13 mouse cellular contexts compared by ENCODE assay signal in genomic region chr12:111851235-111851634, GRCm38 (mm10). TPM values are rescaled to one million over a fixed set of nuclear protein-coding genes. Genes with fewer than 3 reads are reported as not detected.
DNase-seq lines count a peak whose midpoint lies in the region; ATAC-seq and TF ChIP-seq lines count a peak whose summit lies in the region.
"Had no signal": no experiment of that assay in that cellular context is flagged by ENCODE, and none has a peak within 500 bp of the region (broad histone marks: within the 10 kb centered on the region; RNA-seq: fewer than 3 reads in every experiment).

No protein-coding gene starts in this region.

- TF ChIP-seq CTCF in liver, postnatal 0 days (IDR thresholded peaks at IDR 0.05; ENCODE audit: low read depth) = peak; percentile 59
- peak; percentile 28; the same call in 1 of the 2 replicates for TF ChIP-seq CTCF in G1E (IDR thresholded peaks at IDR 0.05; ENCODE audit: low read depth, low read length)

- no peaks in the 10 kb centered on the region for H3K4me1 ChIP-seq in liver, postnatal 0 days (ENCODE audit: insufficient read depth)
- H3K4me1 ChIP-seq in G1E (ENCODE audit: insufficient read depth, low read depth, low read length) = peaks cover 9% of the 10 kb centered on the region

- no peak for TF ChIP-seq POLR2A in myocyte (IDR thresholded peaks at IDR 0.05; ENCODE audit: insufficient read length, low read depth)

- no peak overlapping the region for H3K4me2 ChIP-seq in liver, postnatal 0 days (ENCODE audit: low read depth, low read length)
- peak overlapping the region; percentile 74 for H3K4me2 ChIP-seq in myocyte (ENCODE audit: low read depth)
- H3K4me2 ChIP-seq: kidney, embryonic 15.5 days had no signal

- H3ac ChIP-seq in myocyte (ENCODE audit: control insufficient read depth, insufficient read length) = no peak overlapping the region

- WGBS in liver, postnatal 0 days (ENCODE audit: insufficient replicate concordance) = 75% methylated on average over 2 of the region's 2 CpGs

- no peak for TF ChIP-seq EP300 in liver, postnatal 0 days (IDR thresholded peaks at IDR 0.05; ENCODE audit: low read depth)

- H3K36me3 ChIP-seq in liver, postnatal 0 days (replicated peaks; ENCODE audit: insufficient read depth, low read length) = no peaks in the 10 kb centered on the region
- H3K36me3 ChIP-seq in G1E (replicated peaks) (peaks cover 64% of the 10 kb centered on the region), myocyte (ENCODE audit: control insufficient read depth, insufficient read depth) (no peaks in the 10 kb centered on the region)

- H3K27me3 ChIP-seq in liver, postnatal 0 days (ENCODE audit: insufficient read depth, low read length) = no peaks in the 10 kb centered on the region
- H3K27me3 ChIP-seq in G1E (ENCODE audit: insufficient read depth, low read length) = no peaks in the 10 kb centered on the region
- no peaks in the 10 kb centered on the region for H3K27me3 ChIP-seq in myocyte (ENCODE audit: control insufficient read depth, insufficient read depth, insufficient read length)
- H3K27me3 ChIP-seq: kidney, embryonic 15.5 days had no signal

- H3K27ac ChIP-seq in liver, postnatal 0 days (ENCODE audit: low read depth) = no peak overlapping the region
- H3K27ac ChIP-seq: kidney, embryonic 15.5 days had no signal

- peak; percentile 42 for DNase-seq in CD4-positive, CD25-positive, alpha-beta regulatory T cell, adult 2 months (ENCODE audit: low read depth, low spot score)
- DNase-seq in liver, postnatal 0 days = no peak
- DNase-seq in liver (no peak), G1E (ENCODE audit: low spot score) (no peak)
- DNase-seq in layer of hippocampus, adult 9-11 months = no peak
- no peak for DNase-seq in ovary, postnatal 36 days (ENCODE audit: low spot score)
- DNase-seq: adrenal gland, postnatal 10 days; cerebellum, adult 9-10 months; heart, postnatal 36 days; lung, postnatal 14 days had no signal

- ATAC-seq in CD4-positive, CD25-positive, alpha-beta regulatory T cell, adult 4 months = no peak
- ATAC-seq in liver, postnatal 0 days = no peak
- no peak for ATAC-seq in G1E (ENCODE audit: extremely low read depth, insufficient number of reproducible peaks, low FRiP score, poor library complexity, severe bottlenecking)

- H3K79me2 ChIP-seq in myocyte (ENCODE audit: control insufficient read depth, insufficient read depth) = no peaks in the 10 kb centered on the region

- H3K4me3 ChIP-seq in liver, postnatal 0 days (ENCODE audit: low read depth, low read length) = no peak overlapping the region
- H3K4me3 ChIP-seq in G1E (ENCODE audit: low read depth, low read length) = no peak overlapping the region
- no peak overlapping the region for H3K4me3 ChIP-seq in myocyte
- H3K4me3 ChIP-seq: kidney, embryonic 15.5 days had no signal

- no peak overlapping the region for H3K9ac ChIP-seq in liver, postnatal 0 days (replicated peaks)
- H3K9ac ChIP-seq: kidney, embryonic 15.5 days had no signal

- H3K9me3 ChIP-seq in liver, postnatal 0 days (ENCODE audit: low read length) = no peaks in the 10 kb centered on the region
- H3K9me3 ChIP-seq in G1E (replicated peaks) = peaks cover 4% of the 10 kb centered on the region; the same call in 1 of the 2 replicates
- H3K9me3 ChIP-seq: kidney, embryonic 15.5 days had no signal

TF ChIP-seq in myocyte, 11 proteins besides CTCF, POLR2A, EP300 and RAD21:
- TF ChIP-seq MYOD1 (IDR thresholded peaks at IDR 0.05; ENCODE audit: control insufficient read depth in 1 of 3, insufficient read length in 2 of 3, low read depth in 2 of 3) (no peak), REST (IDR thresholded peaks at IDR 0.05; ENCODE audit: insufficient read depth, insufficient read length) (no peak), E2F4 (IDR thresholded peaks at IDR 0.05; ENCODE audit: insufficient read depth) (no peak), TCF3 (IDR thresholded peaks at IDR 0.05; ENCODE audit: insufficient read length, low read depth) (no peak), MAX (IDR thresholded peaks at IDR 0.05; ENCODE audit: low read depth) (no peak), CEBPB (IDR thresholded peaks at IDR 0.05; ENCODE audit: insufficient read depth, poor library complexity, severe bottlenecking) (no peak), POLR2AphosphoS2 (IDR thresholded peaks at IDR 0.05; ENCODE audit: insufficient read length, low read depth) (no peak), TCF12 (IDR thresholded peaks at IDR 0.05; ENCODE audit: insufficient read depth, poor library complexity, severe bottlenecking) (no peak), SRF (IDR thresholded peaks at IDR 0.05; ENCODE audit: control insufficient read depth, insufficient read length, low read depth) (no peak), MYOG (IDR thresholded peaks at IDR 0.05; ENCODE audit: control insufficient read depth in 1 of 3, insufficient read depth in 1 of 3, insufficient read length in 2 of 3, low read depth in 2 of 3) (no peak)
TF ChIP-seq in myocyte: peak in this region for 0.

RNA-seq across cellular contexts. Expression of gene Zfyve21, which starts 37.3 kb away (rescaled TPM):
- polyA plus RNA-seq in CD4-positive, CD25-positive, alpha-beta regulatory T cell, adult 4 months (2017; shearing (Covaris generic)) = 1 to 10 TPM; 5.4 to 6.9 TPM
- 53.3 and 60.0 TPM in 2 replicates for polyA plus RNA-seq in liver, postnatal 0 days (2015; fragmentation: Nextera tagmentation; extraction: Ambion mirVana)
- total RNA-seq in G1E (2014; fragmentation: Nextera tagmentation) (13.8 and 21.1 TPM in 2 replicates), G1E (2017) (32.5 and 33.9 TPM in 2 replicates)
- polyA plus RNA-seq in G1E (2012) (13.9 and 14.8 TPM in 2 replicates), myocyte (2012; fragmentation: generic; extraction: Trizol) (77.7 TPM)

RNA-seq across cellular contexts. Expression of gene Xrcc3, which starts 37.6 kb away (rescaled TPM):
- 1 to 10 TPM; 3.8 to 4.7 TPM for polyA plus RNA-seq in CD4-positive, CD25-positive, alpha-beta regulatory T cell, adult 4 months (2017; shearing (Covaris generic))
- 2.0 and 2.1 TPM in 2 replicates for polyA plus RNA-seq in liver, postnatal 0 days (2015; fragmentation: Nextera tagmentation; extraction: Ambion mirVana)
- 18.3 and 26.0 TPM in 2 replicates for total RNA-seq in G1E (2014; fragmentation: Nextera tagmentation)
- 10.8 and 16.1 TPM in 2 replicates for total RNA-seq in G1E (2017)
- 13.5 and 21.7 TPM in 2 replicates for polyA plus RNA-seq in G1E (2012)
- polyA plus RNA-seq in myocyte (2012; fragmentation: generic; extraction: Trizol) = 4.9 TPM

RNA-seq across cellular contexts. Expression of gene Ppp1r13b, which starts 56.7 kb away (rescaled TPM):
- 10 to 100 TPM; 10.7 to 15.1 TPM for polyA plus RNA-seq in CD4-positive, CD25-positive, alpha-beta regulatory T cell, adult 4 months (2017; shearing (Covaris generic))
- 4.3 and 4.5 TPM in 2 replicates for polyA plus RNA-seq in liver, postnatal 0 days (2015; fragmentation: Nextera tagmentation; extraction: Ambion mirVana)
- total RNA-seq in G1E (2014; fragmentation: Nextera tagmentation) (41.7 and 51.5 TPM in 2 replicates), G1E (2017) (16.4 and 19.7 TPM in 2 replicates)
- polyA plus RNA-seq in G1E (2012) (27.8 and 28.1 TPM in 2 replicates), myocyte (2012; fragmentation: generic; extraction: Trizol) (7.4 TPM)
